Mouse (Mus musculus) testis, adult 2 months (tissue): ENCODE data around the gene Uvrag. TPM values are rescaled to one million over a fixed set of nuclear protein-coding genes. Genes with fewer than 3 reads are reported as not detected.
A peak's percentile ranks its signal among the peaks of the same experiment; 100 is the strongest.

ENCODE experiments used
- H3K27ac ChIP-seq: fragments of 200-500 bp; 2 replicates; pipeline ENCODE4 v1.5.1; 2012; ENCODE audit warnings: low read depth, low read length; ENCODE audit not compliant: control insufficient read depth, insufficient read depth
- H3K27me3 ChIP-seq: fragments of 200-500 bp; 2 replicates; pipeline ENCODE4 v1.6.1; 2012; ENCODE audit warnings: mild to moderate bottlenecking, low read length, moderate library complexity; ENCODE audit not compliant: control insufficient read depth, insufficient read depth
- H3K36me3 ChIP-seq: fragments of 200-500 bp; 2 replicates; pipeline ENCODE4 v1.6.1; 2012; ENCODE audit warnings: mild to moderate bottlenecking, low read length; ENCODE audit not compliant: control insufficient read depth, insufficient read depth
- H3K4me1 ChIP-seq: fragments of 200-500 bp; 2 replicates; pipeline ENCODE4 v1.6.1; 2012; ENCODE audit warnings: low read length; ENCODE audit not compliant: control insufficient read depth, insufficient read depth
- H3K4me3 ChIP-seq: fragments of 200-500 bp; 2 replicates; pipeline ENCODE4 v1.5.1; 2012; ENCODE audit warnings: low read depth, mild to moderate bottlenecking, low read length, moderate library complexity, mixed read lengths; ENCODE audit not compliant: control insufficient read depth
- CTCF ChIP-seq: fragments of 200-500 bp; IDR thresholded peaks from 2 replicates; pipeline ENCODE4 v1.5.1; 2012; ENCODE audit warnings: low read depth, mild to moderate bottlenecking, inconsistent platforms, low read length, moderate library complexity; ENCODE audit not compliant: control insufficient read depth, insufficient read depth, insufficient replicate concordance
- POLR2A ChIP-seq: fragments of 200-500 bp; IDR thresholded peaks from 2 replicates; pipeline ENCODE4 v1.6.1; 2012; ENCODE audit warnings: low read depth, mild to moderate bottlenecking, inconsistent platforms, low read length, moderate library complexity; ENCODE audit not compliant: control insufficient read depth
- polyA plus RNA-seq: library from polyadenylated mRNA; depleted of rRNA; stranded (reverse); fragments of >200 nt; gene quantifications from 2 replicates; pipeline ENCODE4 v1.2.3, GENCODE M21; 2012

Uvrag gene
- polyA plus RNA-seq, 1 experiment, result 2.6 TPM

DNA sequence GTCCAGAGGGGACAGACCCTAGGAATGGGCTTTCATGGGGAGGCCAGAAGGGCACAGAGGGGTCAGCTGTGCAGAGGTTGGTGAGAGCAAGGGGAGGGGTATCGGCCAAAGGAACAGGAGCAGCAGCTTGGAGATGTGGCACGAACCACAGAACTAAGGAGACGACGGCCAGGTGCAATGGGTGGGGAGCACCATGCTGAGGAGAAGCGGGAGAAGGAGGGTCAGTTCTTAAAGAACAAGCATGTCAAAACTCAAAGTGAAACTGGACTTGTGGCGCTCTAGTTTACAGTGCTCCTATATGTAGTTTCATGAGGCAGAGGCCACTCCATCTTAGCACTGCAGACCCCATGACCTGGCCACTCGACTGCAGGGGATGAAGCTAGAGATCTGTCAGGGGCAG, 6.6 kb upstream of the Uvrag start:
- no peaks in the 10 kb centered on the region for H3K36me3 ChIP-seq
- TF ChIP-seq CTCF (no peak), POLR2A (no peak)

GRCm38 (mm10) chr7:99146906-99147305, 6.0 kb upstream of the Uvrag start:
- Histone ChIP-seq H3K27me3 (no peaks in the 10 kb centered on the region), H3K27ac (no peak overlapping the region), H3K4me1 (peaks cover 4% of the 10 kb centered on the region), H3K4me3 (no peak overlapping the region), H3K36me3 (no peaks in the 10 kb centered on the region)
- TF ChIP-seq CTCF (no peak), POLR2A (no peak)

More for the DNA sequence above, 6.6 kb upstream of the Uvrag start:
- Histone ChIP-seq H3K4me1 (peaks cover 6% of the 10 kb centered on the region), H3K27me3 (no peaks in the 10 kb centered on the region), H3K4me3 (no peak overlapping the region), H3K27ac (no peak overlapping the region)

- peak overlapping the region; percentile 5; the same call in 1 of the 2 replicates for H3K27ac ChIP-seq
- no peaks in the 10 kb centered on the region for H3K27me3 ChIP-seq
- peaks cover 4% of the 10 kb centered on the region for H3K4me1 ChIP-seq
- no peaks in the 10 kb centered on the region for H3K36me3 ChIP-seq
- H3K4me3 ChIP-seq, result no peak overlapping the region
- TF ChIP-seq CTCF, result no peak
- no peak for TF ChIP-seq POLR2A
Measured at GRCm38 (mm10) chr7:99146011-99146410, 5.1 kb upstream of the Uvrag start.

DNA sequence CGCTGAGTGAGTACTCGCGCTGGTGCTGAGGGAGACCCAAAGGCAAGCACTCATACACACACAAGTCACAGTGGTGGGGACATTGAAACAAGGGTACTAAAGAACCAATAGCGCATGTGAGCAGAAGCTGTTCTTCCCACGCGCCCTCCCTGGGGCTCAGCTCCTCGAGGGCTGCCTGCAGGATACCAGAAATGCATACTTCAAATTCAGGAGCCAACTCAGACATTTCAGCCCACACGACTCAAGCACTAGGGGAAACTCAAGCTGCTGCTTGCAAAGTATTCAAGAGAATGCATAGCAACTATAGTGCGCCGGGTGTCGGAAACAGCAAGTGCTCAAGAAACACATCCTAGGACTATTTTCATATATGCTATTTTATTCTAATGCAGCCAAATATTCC, 3.7 kb upstream of the Uvrag start:
- Histone ChIP-seq H3K27me3 (no peaks in the 10 kb centered on the region), H3K36me3 (no peaks in the 10 kb centered on the region), H3K4me3 (no peak overlapping the region), H3K4me1 (peaks cover 8% of the 10 kb centered on the region), H3K27ac (no peak overlapping the region)
- TF ChIP-seq POLR2A (no peak), CTCF (no peak)

DNA sequence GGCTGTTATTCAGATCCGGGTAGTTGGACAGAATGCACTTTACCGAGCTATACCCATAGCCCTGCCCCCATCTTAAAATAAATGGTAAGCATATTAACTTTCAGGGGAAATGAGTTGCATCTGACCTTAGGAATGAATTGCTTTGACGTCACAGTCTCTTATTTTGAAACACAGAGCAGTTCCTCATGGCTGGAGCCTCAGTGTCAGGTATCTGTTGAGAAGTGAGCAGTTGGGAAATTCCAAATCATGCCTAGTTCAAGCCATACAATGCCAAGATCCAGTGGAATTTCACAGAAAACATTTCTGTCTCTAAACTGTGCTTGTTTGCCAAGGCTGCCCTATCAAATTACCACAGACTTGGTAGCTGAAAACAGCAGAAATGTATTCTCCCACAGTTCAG, 2.3 kb upstream of the Uvrag start:
- no peak for TF ChIP-seq CTCF
- H3K27ac ChIP-seq, result no peak overlapping the region

GRCm38 (mm10) chr7:99141919-99142606, 1.1 kb upstream of the Uvrag start:
- peak overlapping the region; percentile 80 for H3K27ac ChIP-seq
- TF ChIP-seq CTCF, result no peak
- TF ChIP-seq POLR2A, result no peak
- H3K27me3 ChIP-seq, result no peaks in the 10 kb centered on the region
- H3K36me3 ChIP-seq, result no peaks in the 10 kb centered on the region
- peak overlapping the region; percentile 84 for H3K4me3 ChIP-seq
- peaks cover 14% of the 10 kb centered on the region for H3K4me1 ChIP-seq

More for the DNA sequence above, 2.3 kb upstream of the Uvrag start:
- Histone ChIP-seq H3K4me3 (no peak overlapping the region), H3K27me3 (no peaks in the 10 kb centered on the region), H3K4me1 (peaks cover 14% of the 10 kb centered on the region), H3K36me3 (no peaks in the 10 kb centered on the region)

- no peaks in the 10 kb centered on the region for H3K36me3 ChIP-seq
- H3K4me3 ChIP-seq, result peak overlapping the region; percentile 84
- H3K27me3 ChIP-seq, result no peaks in the 10 kb centered on the region
- peaks cover 14% of the 10 kb centered on the region for H3K4me1 ChIP-seq
- no peak for TF ChIP-seq CTCF
- H3K27ac ChIP-seq, result peak overlapping the region; percentile 62
Measured at GRCm38 (mm10) chr7:99140511-99140910, 430 bp downstream of the Uvrag start.

DNA sequence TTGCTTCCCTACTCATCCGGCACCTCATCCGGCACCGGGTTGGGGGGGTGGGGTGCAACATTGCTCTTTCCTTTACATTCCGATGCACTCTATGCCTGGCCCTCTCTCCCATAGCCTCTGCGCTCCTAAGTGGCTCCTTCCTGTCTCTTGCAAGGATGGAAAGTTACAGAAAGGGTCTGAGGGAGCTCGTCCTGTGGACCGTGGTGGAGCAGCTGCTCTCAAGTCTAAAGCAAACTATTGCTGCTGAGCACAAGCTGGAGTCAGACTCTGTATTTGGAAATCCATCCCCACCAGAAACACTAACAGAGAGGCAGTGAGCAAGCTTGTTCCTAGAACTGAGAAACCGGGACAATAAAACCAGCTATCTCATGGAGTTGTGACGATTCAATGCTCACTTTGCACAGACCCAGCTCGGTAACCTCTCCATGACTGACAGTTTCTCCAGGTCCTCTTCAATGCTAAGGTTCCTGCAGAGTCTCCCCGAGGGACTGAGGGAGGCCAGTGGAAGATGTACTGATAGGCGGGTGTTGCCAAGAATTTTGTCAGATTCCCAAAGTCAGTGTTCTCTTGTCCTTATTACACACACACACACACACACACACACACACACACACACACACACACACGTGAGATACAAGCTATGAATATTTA, 975 bp downstream of the Uvrag start:
- peaks cover 12% of the 10 kb centered on the region for H3K4me1 ChIP-seq
- H3K27me3 ChIP-seq, result no peaks in the 10 kb centered on the region
- H3K36me3 ChIP-seq, result no peaks in the 10 kb centered on the region
- H3K4me3 ChIP-seq, result peak overlapping the region; percentile 84
- TF ChIP-seq CTCF, result no peak
- no peak for TF ChIP-seq POLR2A
- peak overlapping the region; percentile 62 for H3K27ac ChIP-seq
